Mouse (Mus musculus) gastrocnemius, adult 18-20 months (tissue): ENCODE data around the gene Gm28047. TPM values are rescaled to one million over a fixed set of nuclear protein-coding genes. Genes with fewer than 3 reads are reported as not detected.

Experiments
- DNase-seq: peaks from one replicate; pipeline ENCODE4 v3.0.0; 2021; ENCODE audit warnings: low spot score
- total RNA-seq, 2 experiments: library from RNA; stranded (reverse); gene quantifications; 2 replicates each; pipeline ENCODE4 v1.2.3; 2021

Gm28047 gene
- total RNA-seq, 2 experiments from 2014 or later, result 0.57 TPM; not detected in 1

- DNase-seq, result peak; percentile 68
Observed at GRCm38 (mm10) chr15:102516728-102517404, 108.0 kb downstream of the Gm28047 start, which contains the start of gene Map3k12. Gene Map3k12 (minus strand): TSS chr15:102517064.

- DNase-seq, result no peak
Observed at GRCm38 (mm10) chr15:102516293-102516692, 108.6 kb downstream of the Gm28047 start.

GRCm38 (mm10) chr15:102515791-102516190 lies 109.1 kb downstream of the Gm28047 start:
- no peak for DNase-seq

GRCm38 (mm10) chr15:102515261-102515660 lies 109.6 kb downstream of the Gm28047 start:
- DNase-seq, result no peak

GRCm38 (mm10) chr15:102513004-102513403 lies 111.9 kb downstream of the Gm28047 start:
- no peak for DNase-seq

GRCm38 (mm10) chr15:102512471-102512870 lies 112.4 kb downstream of the Gm28047 start:
- no peak for DNase-seq

- DNase-seq, result no peak
Observed at GRCm38 (mm10) chr15:102512010-102512409, 112.9 kb downstream of the Gm28047 start.

- no peak for DNase-seq
Observed at GRCm38 (mm10) chr15:102511285-102511833, 113.5 kb downstream of the Gm28047 start.

- peak; percentile 77 for DNase-seq
Observed at GRCm38 (mm10) chr15:102510590-102511284, 114.1 kb downstream of the Gm28047 start.

GRCm38 (mm10) chr15:102510110-102510509 lies 114.8 kb downstream of the Gm28047 start:
- no peak for DNase-seq

GRCm38 (mm10) chr15:102508336-102508735 lies 116.5 kb downstream of the Gm28047 start:
- no peak for DNase-seq

- no peak for DNase-seq
Observed at GRCm38 (mm10) chr15:102507561-102507960, 117.3 kb downstream of the Gm28047 start.

GRCm38 (mm10) chr15:102506864-102507263 lies 118.0 kb downstream of the Gm28047 start:
- no peak for DNase-seq

GRCm38 (mm10) chr15:102506464-102506830 lies 118.4 kb downstream of the Gm28047 start:
- no peak for DNase-seq

GRCm38 (mm10) chr15:102505770-102506463 lies 119.0 kb downstream of the Gm28047 start:
- DNase-seq, result no peak

- no peak for DNase-seq
Observed at GRCm38 (mm10) chr15:102505073-102505769, 119.6 kb downstream of the Gm28047 start.

- DNase-seq, result no peak
Observed at GRCm38 (mm10) chr15:102503924-102504782, 120.7 kb downstream of the Gm28047 start.

GRCm38 (mm10) chr15:102503447-102503846 lies 121.4 kb downstream of the Gm28047 start, which contains the start of gene Gm10337:
Gene Gm10337 (plus strand): TSS chr15:102503722.
- no peak for DNase-seq

- no peak for DNase-seq
Observed at GRCm38 (mm10) chr15:102502254-102502840, 122.5 kb downstream of the Gm28047 start.
